Mouse (Mus musculus) retina, adult 2 months (tissue): ENCODE data around the gene Tbc1d8b.
A peak's percentile ranks its signal among the peaks of the same experiment; 100 is the strongest.
"Not testable (repeated sequence)": the region's sequence is repeated elsewhere in the genome, so short reads cannot be mapped to it uniquely, and the experiment has no call there.

Experiments used
- DNase-seq: peaks from one replicate; pipeline ENCODE4 v3.0.0-alpha.2; 2012; ENCODE audit warnings: low read depth, low spot score

The Tbc1d8b gene

DNA sequence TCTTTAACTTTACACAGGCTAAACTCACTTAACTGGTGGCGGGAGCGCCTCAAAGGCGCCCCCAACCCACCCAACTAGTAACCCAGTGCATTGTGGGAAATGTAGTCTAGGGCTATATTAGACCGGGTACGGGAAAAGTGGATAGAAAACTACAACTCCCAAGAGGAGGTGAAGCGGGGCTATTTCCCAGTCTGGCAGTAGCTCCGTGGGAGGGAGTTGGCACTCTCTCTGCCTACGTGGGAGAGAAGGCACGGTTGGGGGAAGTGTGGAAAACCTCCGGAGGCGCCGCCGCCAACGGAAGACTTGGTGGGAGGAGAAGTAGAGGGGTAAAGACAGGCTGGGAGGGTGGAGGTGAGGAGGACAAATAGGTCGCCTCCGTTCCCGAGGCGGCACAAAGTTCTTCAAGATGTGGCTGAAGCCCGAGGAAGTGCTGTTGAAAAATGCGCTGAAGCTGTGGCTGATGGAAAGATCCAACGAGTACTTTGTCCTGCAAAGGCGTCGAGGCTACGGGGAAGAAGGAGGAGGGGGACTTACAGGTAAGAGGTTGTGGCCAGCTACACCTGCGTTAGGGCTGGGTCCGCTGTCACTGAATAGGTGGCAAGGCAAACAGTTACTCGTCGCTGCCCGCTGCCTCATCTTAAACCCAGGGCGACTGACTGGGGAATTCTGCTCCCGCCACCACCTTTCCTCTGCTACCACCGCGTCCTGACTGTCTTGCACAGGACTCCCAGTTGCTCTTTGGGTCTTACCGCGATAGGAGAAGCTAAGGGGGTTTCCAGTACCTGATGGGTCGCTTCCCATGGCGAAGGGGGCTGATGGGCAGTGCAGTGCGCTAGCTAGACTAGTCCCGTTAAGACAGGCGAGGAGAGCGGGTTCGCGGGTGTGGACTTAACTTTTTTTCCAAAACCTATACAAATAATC is at the start of gene Tbc1d8b:
Gene Tbc1d8b (plus strand): TSS at position 222 of the 921 bp plus-strand sequence.
- peak; percentile 13 for DNase-seq

DNA sequence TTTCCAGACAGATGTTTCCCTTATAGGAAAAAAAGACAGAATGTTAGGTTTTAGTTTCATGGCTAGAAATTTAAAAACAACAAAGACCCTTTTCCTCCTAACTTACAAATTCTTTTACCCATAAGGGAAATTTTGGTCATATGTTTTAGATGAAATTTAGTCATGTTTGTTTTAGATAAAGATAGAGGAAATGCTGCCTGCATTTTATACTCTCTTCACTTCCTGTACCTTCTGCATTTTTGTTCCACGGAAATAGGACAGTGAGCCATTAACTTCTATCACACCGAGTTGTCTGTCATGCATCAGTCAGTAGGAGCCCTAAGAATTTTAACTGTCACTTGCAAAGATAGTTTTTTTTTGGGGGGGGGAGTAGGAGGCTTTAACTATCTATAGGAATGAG is 45.1 kb upstream of the Tbc1d8b start:
- no peak for DNase-seq

DNA sequence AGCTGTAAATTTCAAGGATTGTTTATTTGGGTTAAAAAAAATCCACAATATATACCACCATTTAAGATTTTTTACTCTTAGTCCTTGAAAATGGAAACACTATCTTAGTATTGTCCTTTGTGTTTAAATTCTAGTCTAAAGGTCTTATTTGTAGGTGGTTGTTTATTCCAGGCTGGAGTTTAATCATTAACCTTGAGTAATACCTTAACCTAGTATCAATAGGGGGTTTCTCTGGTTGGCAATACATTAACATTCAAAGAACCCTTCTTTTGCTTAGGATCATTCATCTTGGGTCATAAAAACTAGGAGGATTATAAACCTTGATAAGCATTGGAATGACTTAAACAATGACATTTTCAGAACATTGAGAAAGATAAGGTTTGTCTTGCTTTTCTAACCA is 44.4 kb upstream of the Tbc1d8b start:
- no peak for DNase-seq

DNA sequence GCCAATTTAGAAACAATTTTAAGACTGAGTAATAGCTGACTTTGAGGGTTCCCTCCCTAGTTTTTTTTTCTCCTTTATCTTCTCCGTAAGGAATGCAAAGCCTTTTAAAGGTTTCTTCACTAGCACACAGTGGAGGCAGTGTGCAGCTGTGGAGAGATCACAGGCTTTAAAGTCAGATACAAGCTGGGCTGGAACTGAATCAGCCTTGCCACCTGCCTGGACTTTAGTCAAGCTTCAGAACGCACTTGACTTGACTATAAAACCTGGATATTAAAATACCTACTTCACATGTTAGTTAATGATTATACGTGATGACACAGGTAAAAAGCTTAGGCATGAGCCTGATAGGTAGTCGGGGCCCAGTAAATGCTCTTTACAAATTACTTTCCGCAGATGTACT is 32.6 kb upstream of the Tbc1d8b start:
- no peak for DNase-seq

DNA sequence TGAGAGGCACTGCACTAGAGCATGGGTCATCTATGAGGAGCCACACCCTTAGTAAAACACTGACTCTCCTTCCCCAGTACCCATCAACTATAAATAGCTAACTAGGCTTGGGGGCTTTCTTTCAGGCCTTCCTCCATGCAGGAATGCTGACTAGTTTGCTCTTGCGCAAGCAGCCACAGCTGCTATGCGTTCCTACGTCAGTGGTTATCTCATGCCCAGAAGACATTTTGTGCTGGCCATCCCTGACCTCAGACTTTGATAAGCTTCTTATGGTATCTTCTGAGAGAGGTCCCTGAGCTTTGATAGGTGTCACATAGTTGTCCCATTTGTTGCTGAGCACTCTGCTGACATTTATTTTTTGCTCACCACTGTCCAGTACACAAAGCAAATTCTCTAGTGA is 31.5 kb upstream of the Tbc1d8b start:
- DNase-seq, result no peak

DNA sequence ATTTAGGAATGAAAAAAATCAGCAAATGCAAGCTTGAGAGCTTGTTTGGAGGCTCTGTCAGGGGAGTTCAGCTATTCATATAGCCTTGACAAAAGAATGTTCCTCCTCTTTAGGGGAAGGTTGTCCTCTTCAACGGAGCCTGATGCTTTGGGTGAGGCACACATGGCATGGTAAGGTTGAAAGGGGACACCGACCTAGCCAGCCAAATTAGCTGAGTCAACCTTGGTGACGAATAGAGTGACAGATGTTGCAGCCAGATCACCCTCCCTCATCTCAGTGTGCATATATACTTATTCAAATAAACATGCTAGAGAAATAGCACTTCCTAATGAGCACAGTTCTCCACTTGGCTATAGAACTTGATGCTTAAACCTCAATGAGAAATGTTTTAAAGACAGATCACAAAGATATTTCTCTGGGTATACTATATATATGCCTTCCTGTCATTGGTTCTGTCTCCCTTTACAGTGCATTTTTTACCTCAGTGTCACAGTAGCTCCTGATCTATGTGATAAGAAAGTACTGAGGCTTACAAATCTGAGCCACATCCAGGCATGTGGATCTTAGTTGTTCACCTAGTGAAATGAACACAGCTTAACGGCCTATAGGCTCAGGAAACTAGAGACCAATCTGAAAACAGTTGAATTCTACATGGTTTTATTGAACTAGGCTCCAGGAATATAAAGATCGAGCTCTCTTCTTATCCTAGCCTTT is 30.3 kb upstream of the Tbc1d8b start:
- DNase-seq, result no peak

DNA sequence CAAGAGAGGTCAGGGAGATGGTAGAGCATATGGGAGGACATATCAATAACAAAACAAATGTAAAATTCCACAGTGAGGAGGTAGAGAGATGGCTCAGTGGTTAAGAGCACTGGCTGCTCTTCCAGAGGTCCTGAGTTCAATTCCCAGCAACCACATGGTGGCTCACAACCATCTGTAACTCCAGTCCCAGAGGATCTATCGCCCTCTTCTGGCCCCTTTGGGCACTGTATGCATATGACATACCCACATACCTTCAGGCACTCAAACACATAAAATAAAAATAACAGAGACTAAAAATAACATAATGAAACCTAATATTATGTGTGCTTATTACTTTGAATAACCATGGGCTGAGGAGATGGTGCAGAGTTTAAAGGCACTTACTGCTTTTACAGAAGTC is 22.7 kb upstream of the Tbc1d8b start:
- no peak for DNase-seq

DNA sequence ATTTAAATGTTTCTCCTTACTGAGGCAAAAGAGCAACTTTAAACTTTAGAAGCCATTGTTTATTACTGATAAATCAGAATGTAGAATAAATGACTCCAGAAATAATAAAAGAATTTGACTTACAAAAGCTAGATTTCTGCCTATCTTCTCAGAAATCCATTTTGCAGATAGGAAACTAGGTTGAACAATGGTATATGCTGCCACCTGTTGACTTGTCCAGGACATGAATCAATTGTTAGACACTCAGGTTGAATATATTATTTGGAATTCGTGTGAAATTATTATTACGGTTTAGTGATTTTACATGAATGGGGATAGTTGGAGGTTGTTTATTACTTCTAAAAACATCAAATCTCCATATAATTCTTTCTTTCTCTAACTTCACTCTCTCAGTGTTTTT is 19.0 kb upstream of the Tbc1d8b start:
- no peak for DNase-seq

DNA sequence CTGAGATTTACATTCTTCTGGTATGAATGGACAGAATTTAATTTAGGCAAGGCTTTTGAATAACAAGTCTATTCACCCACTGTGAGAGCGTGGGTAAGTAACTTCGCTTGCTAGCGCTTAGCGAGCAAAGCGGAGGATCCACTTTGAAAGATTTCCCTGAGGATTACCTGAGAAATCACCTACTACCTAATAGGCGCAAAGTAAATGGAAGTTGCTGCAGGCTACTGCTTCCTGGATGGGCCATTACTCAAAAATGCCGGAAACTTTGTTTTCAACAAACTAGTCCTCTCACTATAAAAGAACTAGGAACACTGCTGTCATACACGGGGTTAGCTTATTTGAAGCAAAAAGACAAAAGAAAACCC is 404 bp upstream of the Tbc1d8b start:
- no peak for DNase-seq

DNA sequence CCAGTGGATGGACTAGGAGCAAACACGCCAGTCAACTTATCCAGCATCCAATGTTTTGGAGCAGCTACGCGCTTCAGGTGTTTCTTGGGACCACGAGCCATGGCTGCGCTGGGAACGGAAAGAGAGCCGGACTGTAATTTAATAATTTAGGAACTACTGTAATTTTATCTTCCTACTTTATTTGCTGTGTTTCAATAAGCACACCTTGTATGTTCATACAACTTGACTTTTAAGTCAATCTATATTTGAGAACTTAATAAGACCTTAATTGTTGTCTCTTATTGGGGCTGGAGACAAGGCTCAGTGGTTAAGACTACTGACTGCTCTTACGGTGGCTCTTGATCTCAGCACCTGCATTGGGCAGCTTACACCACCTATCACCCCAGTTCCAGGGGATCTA is 29.6 kb downstream of the Tbc1d8b start, which contains the start of gene Gm15013:
Gene Gm15013 (minus strand): TSS at position 101 of the 400 bp plus-strand sequence.
- no peak for DNase-seq

DNA sequence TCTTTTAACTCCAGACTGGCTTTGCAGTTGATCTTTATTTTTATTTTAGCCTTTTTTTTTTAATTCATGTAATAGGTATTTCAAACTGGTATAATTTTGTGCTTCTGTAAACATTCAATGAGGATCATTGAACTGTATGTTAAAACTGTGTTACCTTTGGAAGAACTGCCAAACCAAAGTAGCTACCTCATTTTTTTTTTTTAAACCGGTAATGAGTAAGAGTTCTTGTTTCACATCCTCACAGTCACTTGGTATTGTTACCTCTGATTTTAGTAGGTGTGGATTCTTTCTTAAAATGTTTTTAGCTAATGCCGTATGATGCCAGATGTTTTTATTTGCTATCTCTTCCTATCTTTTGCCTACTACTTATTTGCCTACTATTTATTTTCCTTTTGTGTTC is 37.6 kb downstream of the Tbc1d8b start:
- no peak for DNase-seq

DNA sequence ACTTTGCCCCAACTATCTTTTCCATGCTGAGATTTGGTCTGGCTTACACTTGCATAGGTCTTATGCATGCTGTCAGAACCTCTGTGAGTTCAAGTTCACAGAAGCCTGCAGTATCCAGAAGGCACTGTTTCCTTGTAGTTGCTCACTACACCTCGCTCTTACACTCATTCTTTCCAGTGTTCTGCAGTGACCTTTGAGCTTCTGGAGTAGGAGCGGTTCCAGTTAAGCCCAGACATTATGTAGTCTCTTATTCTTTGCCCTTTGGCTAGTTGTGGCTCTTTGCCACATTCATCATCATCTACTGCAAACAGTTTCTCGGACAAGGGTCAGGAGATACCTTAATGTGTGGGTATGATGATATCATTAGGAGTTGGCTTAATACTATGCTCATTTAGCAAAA is 45.7 kb downstream of the Tbc1d8b start:
- no peak for DNase-seq

DNA sequence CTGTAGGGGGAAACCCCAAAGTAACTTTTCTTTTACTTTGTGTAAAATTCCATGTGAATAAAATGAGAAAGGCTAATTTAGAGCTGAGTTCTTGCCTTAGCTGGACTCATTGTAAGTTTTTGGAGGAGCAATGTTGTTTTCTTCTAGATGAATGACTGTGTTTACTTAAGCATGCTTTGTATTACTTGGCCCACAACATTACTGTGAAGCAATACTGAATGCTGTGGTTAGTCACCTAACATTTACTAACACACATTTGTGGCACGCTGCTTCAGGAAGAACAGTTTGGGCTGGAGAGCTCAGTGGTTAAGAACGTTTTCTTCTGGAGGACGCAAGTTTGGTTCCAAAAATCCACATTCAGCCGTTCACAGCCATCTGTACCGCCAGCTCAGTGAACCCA is 52.3 kb downstream of the Tbc1d8b start:
- DNase-seq, result no peak

DNA sequence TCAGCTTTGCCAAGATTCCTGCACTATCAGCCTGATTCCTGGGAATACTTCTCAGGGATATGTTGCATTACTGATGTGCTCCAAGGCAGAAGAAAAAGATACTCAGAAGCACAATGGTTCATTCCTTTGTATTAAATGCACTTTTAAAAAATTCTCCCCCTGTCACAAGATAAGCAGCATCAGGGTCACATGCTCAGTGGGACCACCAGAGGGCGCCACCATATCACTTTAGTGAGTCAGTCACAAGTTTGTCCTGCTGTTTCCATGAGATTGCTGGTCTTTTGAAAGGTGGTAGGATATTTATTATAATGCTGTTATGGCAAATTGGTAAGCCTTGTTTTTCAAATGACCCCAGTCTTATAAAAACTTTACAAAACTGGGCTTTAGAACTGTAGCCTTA is 67.1 kb downstream of the Tbc1d8b start:
- no peak for DNase-seq

DNA sequence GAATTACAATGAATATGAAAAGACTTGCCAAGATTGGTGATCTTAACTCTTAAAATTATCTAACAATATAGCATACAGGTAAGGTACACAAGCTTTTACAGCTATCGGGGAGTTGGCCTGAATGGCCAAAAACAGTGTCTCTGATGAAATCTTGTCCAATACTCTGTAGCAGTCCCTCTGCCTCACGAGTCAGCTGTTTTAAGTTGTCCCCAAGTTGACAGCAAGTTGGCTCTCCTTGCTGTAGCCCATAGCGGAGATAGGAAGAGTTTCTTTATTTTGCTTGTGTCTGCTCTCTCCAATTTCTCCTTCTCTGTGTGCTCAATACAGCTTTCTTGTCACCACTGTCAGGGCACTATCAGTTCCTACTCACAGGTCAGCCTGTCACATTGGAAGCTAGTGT is 73.8 kb downstream of the Tbc1d8b start:
- DNase-seq, result not testable (repeated sequence)

DNA sequence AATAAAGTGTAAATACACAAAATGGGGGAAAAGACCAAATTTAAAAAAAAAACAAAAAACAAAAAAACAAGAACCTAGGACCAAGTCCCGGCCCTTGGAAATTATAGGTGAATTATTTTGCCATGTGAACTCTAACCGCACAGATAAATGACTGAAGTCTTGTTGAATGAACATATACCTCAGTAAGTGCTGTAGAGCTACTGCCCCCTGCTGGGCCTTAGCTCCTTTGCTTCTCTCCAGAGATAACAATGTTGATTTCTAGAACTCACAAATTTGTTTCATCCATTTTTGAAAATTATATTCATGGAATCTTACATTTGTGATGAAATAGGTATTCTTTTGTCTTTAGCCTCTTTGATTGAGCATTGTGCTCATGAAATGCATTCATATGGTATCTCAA is 77.8 kb downstream of the Tbc1d8b start:
- DNase-seq, result no peak

DNA sequence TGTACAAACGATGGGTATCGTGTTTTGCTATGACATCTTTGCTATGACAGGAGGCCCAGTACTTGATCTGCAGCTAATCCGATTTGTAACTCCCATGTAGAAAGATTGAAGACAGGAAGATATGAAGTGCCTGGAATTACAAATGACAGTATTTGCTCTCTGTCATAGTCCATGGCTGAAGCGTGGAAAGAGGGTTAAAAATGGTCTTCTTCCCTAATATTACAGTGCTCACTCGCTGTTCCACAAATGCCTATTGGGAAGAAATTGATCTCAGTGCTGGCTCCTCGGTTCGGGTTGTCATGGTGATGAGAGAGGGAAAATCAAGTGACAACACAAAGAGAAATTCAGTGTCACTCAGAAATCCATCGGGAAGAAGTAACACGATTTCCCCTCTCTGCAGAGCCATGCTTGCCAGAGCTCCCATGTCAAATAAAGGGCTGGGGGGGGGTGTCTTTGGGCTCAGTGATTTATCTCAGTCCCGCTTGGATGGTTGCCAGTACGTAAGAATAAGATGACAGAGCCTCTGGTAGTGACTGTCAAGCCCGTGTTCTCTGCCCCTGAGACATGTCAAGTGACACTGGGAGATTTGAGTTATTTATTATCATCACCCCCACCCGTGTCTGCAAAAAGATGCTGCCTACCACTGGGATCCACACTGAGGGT is 85.3 kb downstream of the Tbc1d8b start:
- DNase-seq, result no peak

DNA sequence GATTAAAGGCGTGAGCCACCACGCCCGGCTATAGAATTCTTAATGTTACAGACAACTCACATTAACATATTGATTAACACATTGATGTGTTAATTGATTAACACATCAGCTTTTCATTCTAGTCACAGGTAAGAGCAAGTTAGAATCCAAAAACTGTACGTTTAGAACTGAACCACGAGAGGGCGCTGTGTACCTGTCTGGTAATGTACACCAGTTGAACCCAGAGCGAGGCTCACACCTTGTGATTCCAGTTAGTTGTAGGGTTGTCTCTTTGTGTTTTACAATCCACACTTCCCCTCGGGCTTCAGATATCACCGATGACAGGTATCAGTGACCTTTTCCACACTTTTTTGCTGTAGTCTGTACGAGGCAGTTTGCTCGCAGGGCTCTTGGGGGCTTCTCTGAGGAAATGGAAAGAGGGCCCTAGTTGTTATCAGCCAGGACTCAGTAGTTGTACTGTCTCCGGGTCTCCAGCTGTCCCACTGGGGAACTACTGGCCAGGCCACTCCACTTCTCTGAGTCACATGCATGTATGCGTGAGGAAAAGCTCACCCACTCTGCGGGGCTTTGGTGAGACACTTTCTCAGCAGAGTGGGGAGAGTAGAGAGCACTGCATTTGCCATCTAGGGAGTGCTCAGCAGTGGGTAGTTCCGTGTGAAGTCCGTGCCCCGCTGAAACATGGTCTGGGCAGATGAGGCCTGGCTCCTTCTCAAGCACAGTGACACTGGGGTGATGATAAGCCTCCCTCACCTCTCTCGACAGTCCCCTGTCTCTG is 89.7 kb downstream of the Tbc1d8b start:
- DNase-seq, result no peak

DNA sequence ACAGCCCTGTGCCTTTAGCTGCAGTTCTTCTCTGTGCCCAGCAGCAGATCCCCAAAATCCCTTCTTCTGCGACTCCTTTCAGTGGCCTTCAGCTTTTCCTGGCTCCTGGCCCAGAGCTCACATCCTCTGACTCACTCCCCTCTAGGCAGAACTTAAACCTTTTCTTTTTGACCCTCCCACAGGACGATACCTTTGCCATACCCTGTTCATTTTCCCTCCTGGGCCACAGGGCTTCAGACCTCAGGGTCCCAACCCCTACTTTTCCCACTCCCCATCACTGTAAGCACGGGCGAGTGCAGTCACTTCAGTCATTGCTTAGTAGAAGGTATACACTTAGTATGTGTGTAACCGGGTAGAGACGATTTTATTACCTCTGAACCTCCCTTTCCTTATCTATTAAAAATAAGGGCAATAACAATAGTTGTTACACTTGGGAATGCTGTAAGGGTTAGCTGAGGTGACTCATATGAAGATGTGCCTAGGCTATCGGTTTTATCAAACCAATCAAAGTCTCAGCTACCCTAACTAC is 90.4 kb downstream of the Tbc1d8b start:
- no peak for DNase-seq

DNA sequence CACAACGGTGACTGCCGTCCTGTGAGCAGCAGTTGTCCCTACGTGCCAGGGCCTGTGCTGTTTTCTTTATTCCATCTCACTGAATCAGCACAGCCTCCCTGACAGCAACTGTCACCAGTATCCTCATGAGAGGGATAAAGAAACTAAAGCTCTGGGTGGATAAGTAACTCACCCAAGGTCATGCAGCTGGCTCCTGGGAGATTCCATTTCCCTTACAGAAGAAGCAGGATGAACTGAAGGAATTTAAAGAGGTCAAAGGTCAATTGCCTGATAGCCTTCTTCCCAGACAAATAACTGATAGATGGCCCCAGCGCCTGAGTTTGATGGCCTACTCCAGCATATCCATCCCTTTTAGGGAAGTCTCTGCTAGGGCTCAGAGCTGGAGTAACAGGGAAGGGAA is 92.6 kb downstream of the Tbc1d8b start:
- no peak for DNase-seq

DNA sequence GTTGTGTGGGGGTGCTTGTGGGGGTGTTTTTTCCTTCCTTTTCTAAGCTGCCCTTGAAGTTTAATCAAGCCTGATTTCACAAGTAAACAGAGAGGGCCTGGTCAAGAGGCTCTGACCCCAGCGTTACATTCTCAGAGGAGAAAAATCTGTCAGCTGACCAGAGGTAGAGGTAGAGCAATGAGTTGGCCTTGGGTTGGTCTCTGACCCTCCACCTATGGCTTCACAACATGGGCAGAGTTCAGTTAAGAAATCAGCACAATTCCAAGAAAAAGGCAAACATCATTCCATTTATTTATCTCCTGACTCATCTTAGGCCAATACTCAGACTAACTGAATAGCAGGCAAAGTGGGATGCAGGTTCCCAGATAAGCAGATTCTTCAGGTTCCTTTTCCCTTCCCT is 94.1 kb downstream of the Tbc1d8b start:
- DNase-seq, result no peak
